Mouse (Mus musculus) forebrain, embryonic 10.5 days (tissue): Measurements from ENCODE around the gene Grid2. TPM values are rescaled to one million over a fixed set of nuclear protein-coding genes. Genes with fewer than 3 reads are reported as not detected.
"Not testable (repeated sequence)": the region's sequence is repeated elsewhere in the genome, so short reads cannot be mapped to it uniquely, and the experiment has no call there.

Experiments used
- DNase-seq: peaks from one replicate; pipeline ENCODE4 v3.0.0-alpha.2; 2017; ENCODE audit warnings: low spot score; ENCODE audit errors: extremely low spot score
- H3K27ac ChIP-seq: fragments of 300-500 bp; sonication (generic); 2 replicates; pipeline ENCODE4 v1.5.1; 2016; ENCODE audit warnings: mild to moderate bottlenecking
- H3K27me3 ChIP-seq: fragments of 300-500 bp; sonication (generic); 2 replicates; pipeline ENCODE4 v1.6.1; 2016; ENCODE audit warnings: mild to moderate bottlenecking; ENCODE audit not compliant: poor library complexity, severe bottlenecking
- H3K36me3 ChIP-seq: fragments of 300-500 bp; sonication (generic); replicated peaks from 2 replicates; pipeline ENCODE4 v1.6.1; 2016; ENCODE audit warnings: mild to moderate bottlenecking, moderate library complexity
- H3K4me1 ChIP-seq: fragments of 300-500 bp; sonication (generic); 2 replicates; pipeline ENCODE4 v1.6.1; 2016
- H3K4me3 ChIP-seq: fragments of 300-500 bp; sonication (generic); 2 replicates; pipeline ENCODE4 v1.5.1; 2016; ENCODE audit warnings: mild to moderate bottlenecking, moderate library complexity
- H3K9me3 ChIP-seq: fragments of 300-500 bp; sonication (generic); 2 replicates; pipeline ENCODE4 v1.6.1; 2016; ENCODE audit warnings: mild to moderate bottlenecking, moderate library complexity
- WGBS: fragments of 180-500 bp; shearing (Covaris S2); methylation state at CpG from one replicate; pipeline ENCODE4 v1.1.7; 2016; 5-methylcytosine and 5-hydroxymethylcytosine counted together
- polyA plus RNA-seq: library from polyadenylated mRNA; unstranded; fragments of >200 nt; fragmentation: Nextera tagmentation; extraction: Ambion mirVana; gene quantifications from 2 replicates; pipeline ENCODE4 v1.2.1, GENCODE M21; 2016

Gene Grid2
- polyA plus RNA-seq, 1 experiment from 2014 or later, result 0.50 TPM

- Histone ChIP-seq H3K27me3 (no peaks in the 10 kb centered on the region), H3K4me3 (no peak overlapping the region), H3K4me1 (no peaks in the 10 kb centered on the region), H3K9me3 (no peaks in the 10 kb centered on the region), H3K27ac (no peak overlapping the region), H3K36me3 (no peaks in the 10 kb centered on the region)
- no peak for DNase-seq
- WGBS, result 86% methylated on average over 2 of the region's 2 CpGs
Measured at GRCm38 (mm10) chr6:63432751-63433150, 177.1 kb downstream of the Grid2 start.

- DNase-seq, result no peak
- 75% methylated on average over 2 of the region's 2 CpGs for WGBS
- Histone ChIP-seq H3K36me3 (no peaks in the 10 kb centered on the region), H3K9me3 (no peaks in the 10 kb centered on the region), H3K4me1 (no peaks in the 10 kb centered on the region), H3K27ac (no peak overlapping the region), H3K4me3 (no peak overlapping the region), H3K27me3 (no peaks in the 10 kb centered on the region)
Measured at GRCm38 (mm10) chr6:63448175-63448574, 192.5 kb downstream of the Grid2 start.

- Histone ChIP-seq H3K36me3 (no peaks in the 10 kb centered on the region), H3K4me1 (no peaks in the 10 kb centered on the region), H3K27me3 (no peaks in the 10 kb centered on the region), H3K9me3 (no peaks in the 10 kb centered on the region), H3K27ac (no peak overlapping the region), H3K4me3 (no peak overlapping the region)
- DNase-seq, result no peak
- 89% methylated on average over 1 of the region's 1 CpGs for WGBS
Measured at GRCm38 (mm10) chr6:63482141-63482540, 226.5 kb downstream of the Grid2 start.

- no peaks in the 10 kb centered on the region for H3K9me3 ChIP-seq
- no peak overlapping the region for H3K4me3 ChIP-seq
- DNase-seq, result no peak
- no peaks in the 10 kb centered on the region for H3K36me3 ChIP-seq
- no peaks in the 10 kb centered on the region for H3K27me3 ChIP-seq
- 82% methylated on average over 1 of the region's 1 CpGs for WGBS
- H3K27ac ChIP-seq, result no peak overlapping the region
- no peaks in the 10 kb centered on the region for H3K4me1 ChIP-seq
Measured at GRCm38 (mm10) chr6:63515016-63515415, 259.3 kb downstream of the Grid2 start.

- no peaks in the 10 kb centered on the region for H3K4me1 ChIP-seq
- no peak overlapping the region for H3K27ac ChIP-seq
- no peak overlapping the region for H3K4me3 ChIP-seq
- DNase-seq, result no peak
- H3K9me3 ChIP-seq, result no peaks in the 10 kb centered on the region
- no peaks in the 10 kb centered on the region for H3K36me3 ChIP-seq
- H3K27me3 ChIP-seq, result no peaks in the 10 kb centered on the region
- 87% methylated on average over 6 of the region's 6 CpGs for WGBS
Measured at GRCm38 (mm10) chr6:63515957-63516356, 260.3 kb downstream of the Grid2 start.

GRCm38 (mm10) chr6:63531751-63532150, 276.1 kb downstream of the Grid2 start:
- Histone ChIP-seq H3K9me3 (no peaks in the 10 kb centered on the region), H3K27ac (no peak overlapping the region), H3K4me3 (no peak overlapping the region), H3K27me3 (no peaks in the 10 kb centered on the region), H3K36me3 (no peaks in the 10 kb centered on the region), H3K4me1 (no peaks in the 10 kb centered on the region)
- DNase-seq, result no peak
- 86% methylated on average over 2 of the region's 2 CpGs for WGBS

GRCm38 (mm10) chr6:63532901-63533300, 277.2 kb downstream of the Grid2 start:
- H3K4me3 ChIP-seq, result no peak overlapping the region
- H3K9me3 ChIP-seq, result no peaks in the 10 kb centered on the region
- H3K4me1 ChIP-seq, result no peaks in the 10 kb centered on the region
- no peaks in the 10 kb centered on the region for H3K27me3 ChIP-seq
- H3K27ac ChIP-seq, result no peak overlapping the region
- no peaks in the 10 kb centered on the region for H3K36me3 ChIP-seq
- no peak for DNase-seq

GRCm38 (mm10) chr6:63547741-63548140, 292.1 kb downstream of the Grid2 start:
- H3K4me3 ChIP-seq, result no peak overlapping the region
- H3K27me3 ChIP-seq, result no peaks in the 10 kb centered on the region
- no peak for DNase-seq
- no peaks in the 10 kb centered on the region for H3K9me3 ChIP-seq
- H3K4me1 ChIP-seq, result no peaks in the 10 kb centered on the region
- whole genome bisulfite sequencing, result 86% methylated on average over 4 of the region's 4 CpGs
- H3K36me3 ChIP-seq, result no peaks in the 10 kb centered on the region
- no peak overlapping the region for H3K27ac ChIP-seq

- not testable (repeated sequence) for H3K27ac ChIP-seq, H3K9me3 ChIP-seq, H3K4me3 ChIP-seq, H3K36me3 ChIP-seq, H3K27me3 ChIP-seq, H3K4me1 ChIP-seq, DNase-seq
- WGBS, result 80% methylated on average over 1 of the region's 1 CpGs
Measured at GRCm38 (mm10) chr6:63568741-63569140, 313.1 kb downstream of the Grid2 start.

- DNase-seq, result no peak
- 94% methylated on average over 4 of the region's 4 CpGs for WGBS
Measured at GRCm38 (mm10) chr6:63590681-63591080, 335.0 kb downstream of the Grid2 start.

GRCm38 (mm10) chr6:63609570-63609969, 353.9 kb downstream of the Grid2 start:
- H3K27ac ChIP-seq, result no peak overlapping the region
- DNase-seq, result no peak
- no peak overlapping the region for H3K4me3 ChIP-seq
- no peaks in the 10 kb centered on the region for H3K9me3 ChIP-seq
- no peaks in the 10 kb centered on the region for H3K36me3 ChIP-seq
- 86% methylated on average over 2 of the region's 2 CpGs for WGBS
- H3K27me3 ChIP-seq, result no peaks in the 10 kb centered on the region
- H3K4me1 ChIP-seq, result no peaks in the 10 kb centered on the region

More at GRCm38 (mm10) chr6:63590681-63591080, 335.0 kb downstream of the Grid2 start:
- H3K4me3 ChIP-seq, result no peak overlapping the region
- no peaks in the 10 kb centered on the region for H3K4me1 ChIP-seq
- no peak overlapping the region for H3K27ac ChIP-seq
- no peaks in the 10 kb centered on the region for H3K27me3 ChIP-seq
- H3K9me3 ChIP-seq, result no peaks in the 10 kb centered on the region
- no peaks in the 10 kb centered on the region for H3K36me3 ChIP-seq

GRCm38 (mm10) chr6:63635970-63636369, 380.3 kb downstream of the Grid2 start:
- no peaks in the 10 kb centered on the region for H3K4me1 ChIP-seq
- WGBS, result 93% methylated on average over 3 of the region's 3 CpGs
- no peaks in the 10 kb centered on the region for H3K27me3 ChIP-seq
- no peak overlapping the region for H3K4me3 ChIP-seq
- H3K27ac ChIP-seq, result no peak overlapping the region
- DNase-seq, result no peak
- H3K9me3 ChIP-seq, result no peaks in the 10 kb centered on the region
- no peaks in the 10 kb centered on the region for H3K36me3 ChIP-seq

- 89% methylated on average over 3 of the region's 3 CpGs for WGBS
- DNase-seq, result no peak
- H3K4me3 ChIP-seq, result no peak overlapping the region
- no peaks in the 10 kb centered on the region for H3K27me3 ChIP-seq
- no peaks in the 10 kb centered on the region for H3K9me3 ChIP-seq
- H3K4me1 ChIP-seq, result no peaks in the 10 kb centered on the region
- no peak overlapping the region for H3K27ac ChIP-seq
- no peaks in the 10 kb centered on the region for H3K36me3 ChIP-seq
Measured at GRCm38 (mm10) chr6:63659423-63659822, 403.7 kb downstream of the Grid2 start.

- WGBS, result 80% methylated on average over 3 of the region's 3 CpGs
- Histone ChIP-seq H3K4me1 (no peaks in the 10 kb centered on the region), H3K9me3 (no peaks in the 10 kb centered on the region), H3K36me3 (no peaks in the 10 kb centered on the region), H3K4me3 (no peak overlapping the region), H3K27me3 (no peaks in the 10 kb centered on the region), H3K27ac (no peak overlapping the region)
- DNase-seq, result no peak
Measured at GRCm38 (mm10) chr6:63685689-63686088, 430.0 kb downstream of the Grid2 start.
